Mouse (Mus musculus) adipose tissue, adult 10 weeks (tissue): ENCODE measurements around the gene Gdpd4. TPM values are rescaled to one million over a fixed set of nuclear protein-coding genes. Genes with fewer than 3 reads are reported as not detected.

Source experiments
- polyA plus RNA-seq: library from polyadenylated mRNA; stranded (reverse); fragments of 350-450 nt; fragmentation: Illumina TruSeq; extraction: RNeasy Lipid Tissue Mini Kit (QIAGEN cat#74804); gene quantifications from one replicate; pipeline ENCODE4 v1.2.3, GENCODE M21; 2014; ENCODE audit warnings: low read depth, low replicate concordance

The Gdpd4 gene
- polyA plus RNA-seq, result 0.41 TPM

DNA sequence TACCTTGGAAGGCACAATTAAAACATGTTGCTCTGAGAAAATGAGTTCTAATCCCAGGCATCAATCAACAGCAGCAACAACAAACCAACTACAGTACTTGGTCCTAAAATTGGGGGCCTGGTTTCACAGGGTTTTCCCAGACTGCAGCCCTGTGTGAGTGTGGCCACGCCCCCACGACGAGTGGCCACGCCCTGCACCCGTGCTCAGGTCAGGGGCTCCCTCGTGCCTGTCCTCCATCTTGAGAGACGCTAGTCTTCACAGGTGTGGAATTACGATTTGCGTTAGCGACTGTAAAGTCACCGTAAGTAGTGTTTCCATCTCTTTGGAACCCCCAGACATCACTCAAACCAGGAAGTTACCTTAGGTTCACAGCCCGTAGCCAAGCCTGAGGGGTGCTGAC lies at the start of gene Gdpd4:
Gene Gdpd4, plus strand, starts transcription at position 214 of the 400 bp plus-strand sequence.

Other genes starting within 250 kb of the Gdpd4 start
- 42.9 TPM for gene Clns1a, start 223.3 kb upstream of the Gdpd4 start, polyA plus RNA-seq
- gene Aqp11, start 181.7 kb upstream of the Gdpd4 start, polyA plus RNA-seq, result 15.7 TPM
- 11.0 TPM for gene Pak1, start 131.4 kb upstream of the Gdpd4 start, polyA plus RNA-seq
- gene Myo7a, start 199.6 kb downstream of the Gdpd4 start, polyA plus RNA-seq, result 15.7 TPM
- gene Omp, start 225.5 kb downstream of the Gdpd4 start, polyA plus RNA-seq, result 10.6 TPM